Mouse (Mus musculus) T-helper 2 cell (primary cell): ENCODE data around the gene Alcam.

Source experiments
- in situ Hi-C: fragments of 300-600 bp; cut with MboI, MseI; formaldehyde crosslinking; loops from one replicate; pipeline ENCODE4 v1.15.1; 2025; ENCODE audit warnings: high pct_unique_total_duplicates

Gene Alcam

DNA sequence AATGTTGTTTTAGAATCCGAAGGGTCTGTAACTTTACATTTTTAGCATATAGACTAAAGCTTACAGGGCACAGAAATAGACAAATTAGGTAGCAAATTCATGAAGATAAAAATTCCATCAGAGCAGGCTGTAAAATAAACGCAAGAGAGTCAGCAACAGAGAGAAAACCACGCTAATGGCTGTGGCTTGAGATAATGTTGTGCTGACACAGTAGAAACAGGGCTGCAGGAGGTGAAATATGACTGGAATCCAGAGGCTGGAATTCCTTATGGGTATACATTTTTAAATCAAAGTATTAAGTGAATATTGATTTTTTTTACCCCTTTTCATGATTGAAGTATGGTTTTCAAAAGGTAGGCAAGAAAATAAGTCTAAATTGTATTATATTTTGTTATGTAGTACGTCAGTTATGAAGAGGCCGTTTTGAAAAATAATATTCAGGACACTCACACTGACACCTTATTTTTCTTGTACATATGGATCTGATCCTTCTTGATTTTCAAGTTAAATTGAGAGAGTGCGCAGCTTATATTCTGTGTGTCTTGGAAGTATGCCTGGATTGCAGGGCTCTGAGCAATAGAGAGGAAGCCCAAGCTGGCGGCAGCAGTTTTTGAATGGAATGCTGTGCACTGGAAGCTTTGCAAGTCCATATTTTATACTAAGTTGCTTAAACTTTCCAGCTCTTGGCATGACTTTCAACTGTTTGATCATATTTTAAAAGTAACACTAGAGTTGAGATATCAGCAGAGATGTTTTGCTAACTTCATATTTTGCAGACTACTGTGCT is 74.9 kb downstream of the Alcam start:
- in situ Hi-C loops = no loop called here

DNA sequence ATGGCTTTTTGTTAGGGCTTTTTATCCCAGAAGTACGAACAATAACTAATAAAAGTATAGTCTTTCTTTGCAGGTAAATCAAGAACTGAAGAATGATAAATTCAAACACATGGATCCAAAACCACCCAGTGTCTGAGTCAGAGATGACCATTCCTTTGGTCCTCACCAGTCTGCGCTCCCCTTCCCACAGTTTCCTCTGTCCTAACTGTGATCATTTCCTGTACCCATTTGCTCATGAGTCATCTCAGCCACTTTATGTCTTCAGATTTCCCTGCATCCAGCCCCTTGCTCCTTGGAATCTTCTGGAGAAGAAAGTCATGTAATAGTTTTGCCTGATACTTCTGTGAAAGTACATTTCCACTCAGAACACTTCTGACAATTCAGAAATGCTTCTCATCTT is 77.0 kb downstream of the Alcam start:
- in situ Hi-C loops = no loop called here

DNA sequence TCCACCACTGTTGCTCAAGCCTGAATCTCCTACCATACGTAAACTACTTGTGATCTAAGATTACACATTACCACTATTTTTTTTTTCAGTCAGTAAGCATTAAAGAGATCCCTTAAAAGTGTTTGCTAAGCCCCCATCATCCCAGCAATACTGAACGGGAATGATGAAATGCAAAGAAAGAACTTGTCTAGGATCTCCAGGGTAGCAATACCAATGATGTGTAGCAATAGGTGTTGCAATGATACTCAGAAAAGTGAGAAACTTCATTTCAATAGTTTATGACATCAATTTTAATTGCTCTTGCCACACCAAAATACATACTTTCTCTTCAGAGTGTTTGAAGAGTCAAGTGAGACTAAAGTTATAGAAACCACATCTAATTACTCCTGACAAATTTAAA is 81.9 kb downstream of the Alcam start:
- in situ Hi-C loops = no loop called here

DNA sequence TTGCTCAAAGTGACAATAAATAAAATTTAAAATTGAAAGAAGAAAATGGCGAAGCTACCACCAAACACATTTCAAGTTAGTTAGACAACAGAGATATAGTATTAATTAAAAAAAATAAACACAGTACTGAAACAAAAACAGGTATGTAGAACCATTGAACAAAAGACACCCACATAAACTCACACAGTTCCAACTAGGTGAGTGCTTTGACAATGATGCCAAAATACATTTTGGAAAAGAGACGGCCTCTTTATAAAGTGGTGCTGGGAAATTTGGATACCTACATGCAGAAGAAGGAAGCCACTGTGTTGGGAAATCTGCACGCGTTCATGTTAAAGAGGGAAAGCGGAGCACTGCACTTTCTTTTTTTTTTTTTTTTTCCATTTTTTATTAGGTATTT is 85.4 kb downstream of the Alcam start:
- in situ Hi-C loops = no loop called here

DNA sequence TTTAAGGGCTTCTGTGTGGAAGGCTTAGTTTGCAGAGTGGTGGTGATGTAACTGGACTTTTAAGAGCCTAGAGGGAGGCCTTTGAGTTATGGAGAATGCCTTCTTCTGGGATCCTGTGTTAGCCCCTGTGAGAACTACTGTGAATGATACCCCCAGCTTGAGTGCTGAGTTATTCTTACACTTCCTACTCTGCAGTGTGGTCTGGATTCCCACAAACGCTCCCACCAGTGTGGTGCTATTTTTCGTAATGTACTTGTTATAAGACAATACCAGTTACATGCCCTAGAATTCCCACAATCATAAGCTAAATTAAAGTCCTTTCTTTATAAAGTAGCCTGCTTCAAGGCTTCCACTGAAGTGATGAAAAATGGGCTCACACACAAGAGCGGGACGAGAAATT is 87.0 kb downstream of the Alcam start:
- in situ Hi-C loops = no loop called here

DNA sequence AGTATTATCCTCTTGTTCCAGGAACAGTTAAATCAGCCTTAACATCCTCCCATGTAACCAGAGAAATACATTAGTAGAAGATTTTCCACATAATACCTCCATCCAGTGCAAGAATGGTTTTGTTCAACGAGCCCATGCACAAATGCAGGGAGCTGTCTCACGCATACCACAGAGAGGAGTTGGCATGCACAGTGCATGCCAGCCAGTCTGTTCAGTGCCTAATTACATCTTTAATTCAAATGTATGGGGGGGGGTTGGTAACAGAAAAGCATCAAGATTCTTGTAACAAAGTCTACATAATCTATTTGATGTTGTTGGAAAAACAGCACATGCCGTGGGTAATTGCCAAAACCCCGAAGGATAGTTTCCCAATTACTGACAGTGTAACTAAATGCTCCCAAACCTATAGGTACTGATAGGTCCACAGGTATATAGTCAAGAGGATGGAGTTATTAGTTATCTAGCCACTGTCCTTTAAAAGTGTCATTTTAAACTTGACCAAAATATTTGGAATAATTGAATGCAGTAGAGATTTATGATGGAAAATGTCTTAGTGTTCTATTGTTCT is 89.8 kb downstream of the Alcam start:
- in situ Hi-C loops = no loop called here

DNA sequence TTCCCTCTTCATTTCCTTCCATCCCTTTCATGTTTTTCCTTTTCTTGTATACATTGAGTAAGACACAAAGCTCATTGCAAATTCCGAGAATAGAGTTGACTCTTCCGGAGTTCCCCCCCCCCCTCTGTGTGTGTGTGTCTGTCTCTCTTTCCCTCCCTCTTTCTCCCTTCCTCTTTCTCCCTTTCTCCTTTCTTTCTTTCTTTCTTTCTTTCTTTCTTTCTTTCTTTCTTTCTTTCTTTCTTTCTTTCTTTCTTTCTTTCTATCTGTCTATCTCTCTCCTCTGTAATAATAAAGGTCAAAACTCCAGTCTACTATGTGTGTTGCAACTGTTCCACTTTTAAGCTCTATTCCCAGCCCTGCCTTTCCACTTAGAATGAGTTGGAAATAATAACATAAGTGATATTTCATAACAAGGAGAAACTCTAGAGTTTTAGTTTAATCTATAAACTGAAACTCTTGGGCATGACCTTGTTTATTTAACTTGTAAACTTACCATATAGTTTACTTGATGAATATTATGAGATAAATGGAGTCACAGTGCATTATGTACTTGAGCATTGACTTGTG is 110.3 kb downstream of the Alcam start:
- in situ Hi-C loops = no loop called here

DNA sequence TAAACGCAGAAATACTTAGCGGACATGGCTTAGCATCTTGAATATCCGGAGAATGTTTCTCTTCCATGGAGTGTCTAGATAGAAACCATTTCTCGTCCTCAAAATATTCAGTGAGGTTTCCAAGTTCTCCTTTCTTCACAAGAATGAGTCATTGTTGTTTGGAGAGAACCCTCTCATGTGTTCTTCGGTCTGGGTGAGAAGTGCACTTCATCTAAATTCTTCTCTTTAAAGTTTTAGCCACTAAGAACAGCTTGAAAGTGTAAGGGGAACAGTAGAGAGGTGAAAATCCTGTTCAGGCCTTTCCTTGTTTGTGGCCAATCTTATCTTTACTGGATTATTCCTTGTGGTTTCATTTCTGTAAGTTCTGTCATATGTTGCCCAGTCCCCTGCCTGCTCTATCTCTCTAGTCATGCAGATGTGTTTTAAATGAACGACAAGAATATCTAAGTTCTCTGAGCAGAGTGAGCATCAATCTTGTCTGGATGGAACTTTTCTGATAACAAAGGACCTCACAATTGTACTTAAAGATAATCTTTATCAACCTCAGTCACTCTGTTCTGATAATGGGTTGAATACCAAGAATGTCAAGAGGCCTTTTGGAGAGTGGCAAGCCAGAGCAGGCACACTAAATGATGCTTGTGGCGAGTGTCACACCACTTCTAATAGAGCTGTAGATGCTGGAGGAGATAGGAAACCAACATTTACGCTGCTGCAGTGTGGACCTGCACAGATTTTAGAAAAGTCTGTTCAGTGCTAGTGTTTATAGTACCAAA is 111.0 kb downstream of the Alcam start:
- in situ Hi-C loops = no loop called here

DNA sequence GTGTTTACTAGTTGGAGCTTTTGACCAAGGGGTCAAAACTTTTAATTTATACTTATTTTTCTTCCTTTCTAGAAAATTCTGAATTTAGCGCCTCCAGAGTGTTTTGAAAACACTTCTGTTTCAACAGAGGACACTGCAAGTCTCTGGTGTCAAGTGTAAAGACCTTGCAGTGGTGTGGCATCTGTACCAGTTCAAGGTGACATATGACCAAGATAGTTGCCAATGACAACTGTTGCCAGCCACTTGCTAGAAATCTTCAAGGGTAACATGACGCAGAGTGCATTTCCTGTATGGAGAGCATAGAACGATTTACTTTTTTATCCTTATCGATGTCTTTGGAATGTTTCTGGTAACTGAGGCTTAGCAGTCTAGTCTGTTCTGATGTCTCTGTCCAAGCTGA is 119.8 kb downstream of the Alcam start:
- in situ Hi-C loops = no loop called here

DNA sequence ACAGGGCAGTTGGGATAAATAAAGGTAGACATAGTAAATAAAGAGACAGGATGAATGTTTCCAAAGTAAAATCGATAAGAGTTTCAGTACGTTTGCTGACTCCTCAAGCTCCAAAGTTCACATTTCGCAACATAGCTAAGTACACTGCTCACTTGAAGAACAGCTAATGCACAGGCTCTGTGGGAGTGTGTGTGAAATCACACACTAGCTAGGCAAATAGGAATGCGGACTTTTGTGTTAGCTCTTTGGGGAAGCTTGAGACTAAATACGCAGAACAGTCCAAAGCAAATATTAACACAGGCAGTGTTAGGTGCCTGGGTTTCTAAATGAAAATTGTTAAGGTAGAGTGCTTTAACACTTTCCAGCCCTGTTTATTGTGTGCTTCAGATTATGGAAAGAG is 120.2 kb downstream of the Alcam start:
- in situ Hi-C loops = no loop called here

DNA sequence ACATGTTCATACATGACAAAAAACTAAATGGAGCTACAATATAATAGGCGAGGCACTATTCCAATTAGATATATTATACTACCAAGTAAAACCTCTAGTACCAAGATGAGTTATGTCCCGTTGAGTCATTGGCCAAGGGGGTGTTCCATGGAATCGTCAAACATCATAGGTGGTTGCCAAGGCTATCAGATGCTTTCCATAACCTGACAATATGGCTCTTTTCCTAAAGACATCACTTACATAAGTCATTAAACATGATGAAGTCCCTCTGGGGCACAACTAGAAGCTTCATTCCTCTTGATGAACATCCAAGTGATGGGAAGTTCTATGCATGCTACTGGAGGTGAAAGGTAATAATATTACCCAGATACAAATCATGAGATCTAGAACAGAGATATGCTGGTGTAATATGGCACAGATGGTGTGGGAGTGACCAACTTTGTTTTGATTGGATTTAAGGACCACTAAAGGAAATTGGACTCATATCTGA is 122.5 kb downstream of the Alcam start:
- in situ Hi-C loops = no loop called here

DNA sequence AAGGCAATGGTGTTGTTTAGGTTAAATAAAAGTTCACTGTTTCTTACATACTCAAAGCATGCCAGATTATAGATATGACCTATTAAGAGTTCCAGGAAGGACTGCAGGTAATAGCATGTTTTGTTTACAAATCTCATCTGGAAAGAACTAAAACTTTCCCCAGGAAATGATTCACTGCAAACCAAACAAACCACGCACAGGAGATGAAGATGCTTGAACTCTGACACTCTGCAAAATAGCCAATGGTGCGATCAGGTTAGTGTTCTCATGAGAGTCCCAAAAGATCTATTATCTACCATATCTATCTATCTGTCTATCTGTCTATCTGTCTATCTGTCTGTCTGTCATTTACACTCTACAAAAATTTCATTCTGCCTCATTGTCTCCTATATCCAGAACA is 124.5 kb downstream of the Alcam start:
- in situ Hi-C loops = no loop called here

DNA sequence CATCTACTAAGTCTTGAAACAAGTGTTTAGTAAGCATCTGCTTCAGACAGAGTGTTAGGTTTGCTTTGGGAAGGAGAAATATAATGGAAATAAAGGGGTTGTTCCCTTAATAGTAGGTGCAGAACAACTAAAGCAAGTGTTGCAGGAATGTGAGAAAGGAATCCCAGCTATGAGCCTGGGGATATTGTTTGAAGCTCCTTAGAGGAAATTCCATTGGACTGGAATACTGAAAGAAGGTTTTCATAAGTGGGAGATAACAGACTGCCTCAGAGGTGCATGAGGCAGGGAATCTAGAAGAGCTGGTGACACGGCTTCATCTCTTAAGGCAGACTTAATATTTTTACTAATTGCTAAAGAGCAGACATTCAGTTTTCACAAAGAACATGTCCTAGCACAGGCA is 134.6 kb downstream of the Alcam start:
- in situ Hi-C loops = loop anchor here (25.0 kb wide), 1 partner anchor 943 kb away; no protein-coding TSS in a partner anchor

DNA sequence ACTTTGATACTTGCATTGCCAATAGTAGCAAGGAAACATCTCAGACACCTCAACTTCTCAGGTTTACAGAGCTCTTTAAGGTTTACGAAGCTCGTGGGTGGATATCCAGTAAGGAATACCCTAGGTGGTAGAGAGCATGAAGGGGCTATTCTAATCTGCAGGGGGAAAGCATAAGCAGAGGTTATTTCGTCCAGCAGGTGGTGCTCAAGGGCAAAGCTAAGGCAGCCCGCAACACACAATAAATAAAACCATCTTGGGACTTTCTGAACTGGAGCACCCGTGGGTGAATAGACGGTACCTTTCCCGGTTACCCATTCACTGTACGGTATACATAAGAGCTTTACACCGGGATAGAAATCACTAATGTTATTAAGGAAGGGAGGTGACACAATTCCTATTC is 142.8 kb downstream of the Alcam start:
- in situ Hi-C loops = loop anchor here (25.0 kb wide), 1 partner anchor 951 kb away; no protein-coding TSS in a partner anchor

DNA sequence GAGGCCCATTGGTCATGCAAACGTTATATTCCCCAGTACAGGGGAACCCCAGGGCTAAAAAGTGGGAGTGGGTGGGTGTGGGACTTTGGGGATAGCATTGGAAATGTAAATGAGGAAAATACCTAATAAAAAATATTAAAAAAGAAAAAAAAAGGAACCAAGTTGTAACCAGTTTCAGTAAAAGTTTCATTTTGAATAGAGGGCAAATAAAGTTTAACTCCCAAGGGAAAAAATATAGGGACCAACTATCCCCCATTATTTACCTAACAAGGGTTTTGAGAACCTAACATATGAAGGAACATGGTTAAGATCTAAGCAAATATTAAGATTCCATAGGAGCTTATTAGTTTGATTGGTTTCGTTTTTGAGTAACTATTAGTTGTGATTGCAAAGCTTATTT is 146.9 kb downstream of the Alcam start:
- in situ Hi-C loops = loop anchor here (25.0 kb wide), 1 partner anchor 955 kb away; no protein-coding TSS in a partner anchor

DNA sequence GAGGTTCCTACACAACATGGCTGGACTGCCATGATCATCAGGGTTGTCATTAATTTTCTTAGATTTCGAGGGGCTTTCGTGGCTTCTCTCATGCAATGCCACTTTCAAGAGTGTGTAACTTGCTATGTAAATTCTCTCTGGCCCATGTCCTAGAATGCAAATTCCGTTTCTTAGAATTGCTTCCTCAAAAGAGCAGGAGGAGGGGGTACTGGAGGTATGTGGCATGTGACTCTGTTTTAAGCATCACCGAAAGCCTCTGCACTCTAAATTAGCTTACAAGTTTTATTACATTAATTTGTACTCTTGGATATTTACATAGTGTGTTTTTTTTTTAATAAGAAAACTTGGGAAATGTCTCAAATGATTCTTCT is 150.4 kb downstream of the Alcam start:
- in situ Hi-C loops = loop anchor here (25.0 kb wide), 1 partner anchor 959 kb away; no protein-coding TSS in a partner anchor

DNA sequence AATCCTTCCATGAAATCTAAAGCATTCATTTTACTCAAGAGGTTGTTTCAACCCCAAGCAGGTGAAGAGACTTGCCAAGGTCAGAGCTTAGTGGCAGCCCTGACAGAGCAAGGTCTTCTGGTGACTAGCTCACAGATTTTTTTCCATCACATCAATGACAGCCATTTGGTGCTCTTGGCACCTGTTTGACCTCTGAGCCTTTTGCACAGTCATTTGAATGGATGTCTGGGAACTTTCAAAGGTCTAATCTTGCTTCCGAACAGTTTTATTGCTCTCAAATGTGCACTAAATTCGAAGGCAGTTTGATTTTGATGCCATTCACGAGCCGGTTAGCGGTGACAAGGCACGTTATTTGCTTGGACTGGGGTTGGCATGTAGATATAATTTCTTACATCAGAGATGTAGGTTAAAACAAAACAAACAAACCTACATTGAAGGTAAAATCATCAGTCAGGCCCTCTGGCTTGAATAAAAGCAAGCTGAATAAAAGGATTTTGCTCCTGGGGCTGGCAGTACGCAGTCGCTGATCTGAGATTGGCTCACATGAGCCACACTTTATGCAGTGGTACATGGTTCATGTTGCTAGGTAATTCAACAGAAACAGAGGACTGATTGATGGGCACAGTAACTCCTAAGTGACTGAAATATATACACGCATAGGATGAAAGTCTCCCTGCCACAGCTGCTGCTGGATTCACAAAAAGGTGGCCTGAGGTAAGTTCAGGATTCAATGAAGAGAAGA is 150.9 kb downstream of the Alcam start:
- in situ Hi-C loops = loop anchor here (25.0 kb wide), 1 partner anchor 959 kb away; no protein-coding TSS in a partner anchor

DNA sequence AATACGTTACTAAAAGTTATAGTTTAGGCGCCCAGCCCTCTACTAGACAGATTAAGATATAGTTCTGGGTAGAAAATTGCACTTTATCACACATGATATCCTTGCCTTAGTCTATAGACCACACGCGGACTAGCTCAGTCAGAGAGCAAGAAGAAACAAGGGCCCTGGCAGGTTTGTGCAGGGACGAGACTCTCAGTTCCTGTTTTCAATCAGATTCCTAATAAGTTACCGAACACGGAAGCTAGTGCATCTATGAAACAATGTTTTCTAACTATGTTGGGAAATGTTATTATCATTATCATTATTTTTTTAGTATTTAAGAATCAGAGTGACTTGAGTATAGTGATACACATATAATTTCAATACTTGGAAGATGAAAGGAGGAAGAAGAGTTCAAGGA is 152.1 kb downstream of the Alcam start:
- in situ Hi-C loops = loop anchor here (25.0 kb wide), 1 partner anchor 961 kb away; no protein-coding TSS in a partner anchor

DNA sequence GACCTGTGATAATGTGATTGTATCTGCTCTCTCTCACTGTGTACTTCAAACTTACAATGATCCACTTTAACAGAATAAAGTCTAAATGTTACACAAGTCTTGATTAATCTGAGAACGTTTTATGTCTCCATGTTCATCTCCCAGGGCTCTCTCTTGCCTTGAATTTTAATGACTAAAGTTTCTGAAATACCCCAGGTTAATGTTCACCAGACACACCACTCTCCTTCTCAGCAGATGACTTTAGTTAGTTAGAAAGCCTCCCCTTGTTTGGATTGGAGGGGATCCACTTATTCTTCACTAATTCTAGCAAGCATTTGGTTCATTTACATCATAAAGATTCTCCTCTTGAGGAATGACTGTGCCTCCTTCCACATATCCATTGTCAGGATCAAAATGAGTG is 157.5 kb downstream of the Alcam start:
- in situ Hi-C loops = no loop called here

DNA sequence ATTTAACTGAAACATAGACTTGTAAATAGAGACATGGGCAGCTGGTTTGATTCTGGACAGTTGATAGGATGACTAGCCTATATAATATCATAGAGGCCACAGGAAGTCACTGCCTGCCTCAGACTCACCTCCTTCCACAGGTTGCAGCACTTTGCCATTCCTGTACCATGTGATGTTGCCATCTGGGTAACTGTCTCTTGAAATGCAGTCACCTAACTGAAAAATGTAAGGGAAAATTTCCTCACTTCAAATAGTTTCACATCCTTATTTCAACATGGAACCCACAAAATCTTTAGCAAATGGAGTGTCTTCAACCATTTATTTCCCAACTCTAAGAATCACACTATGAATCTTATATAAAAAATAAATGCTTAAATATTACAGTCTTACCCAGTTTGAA is 158.3 kb downstream of the Alcam start:
- in situ Hi-C loops = no loop called here

DNA sequence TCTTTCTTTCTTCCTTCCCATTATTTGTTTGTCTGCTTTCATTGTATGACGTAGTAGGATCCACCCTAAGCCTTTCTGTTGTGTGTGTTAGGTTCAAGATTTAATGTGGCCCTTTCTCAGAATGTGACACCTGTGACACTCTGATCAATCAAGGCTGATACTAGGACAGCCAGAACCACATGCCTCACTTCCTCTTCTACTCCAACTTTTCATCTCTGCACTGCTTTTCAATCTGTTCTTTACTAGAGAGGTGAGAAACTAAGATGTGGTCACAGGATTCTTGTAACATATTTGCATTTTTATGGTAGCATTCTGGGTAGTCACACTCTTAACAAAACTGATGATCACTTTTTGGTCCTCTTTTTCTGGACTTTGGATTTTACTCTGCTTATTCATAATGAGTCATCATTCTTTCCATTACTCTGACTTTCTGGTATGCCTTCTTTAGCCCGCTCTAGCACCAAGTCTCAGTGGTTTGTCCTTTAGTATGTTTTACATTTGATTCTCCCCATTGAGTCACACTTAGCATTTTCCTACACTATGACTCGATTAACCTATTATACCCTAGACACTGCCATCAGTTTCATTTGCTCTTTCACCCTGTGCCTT is 161.3 kb downstream of the Alcam start:
- in situ Hi-C loops = no loop called here
